Mouse (Mus musculus) brain, embryonic 18.5 days (tissue): ENCODE measurements at regions not wholly inside any gene's neighbourhood (a gene's known extent, or its start where the extent isn't known, plus 50 kb on each side); places are given as distances from the start of the nearest gene placed in this dataset.
"Not testable (repeated sequence)": the region's sequence is repeated elsewhere in the genome, so short reads cannot be mapped to it uniquely, and the experiment has no call there.

Experiments used
- DNase-seq: peaks from one replicate; pipeline ENCODE4 v3.0.0-alpha.2; 2012; ENCODE audit warnings: low read depth, low spot score

DNA sequence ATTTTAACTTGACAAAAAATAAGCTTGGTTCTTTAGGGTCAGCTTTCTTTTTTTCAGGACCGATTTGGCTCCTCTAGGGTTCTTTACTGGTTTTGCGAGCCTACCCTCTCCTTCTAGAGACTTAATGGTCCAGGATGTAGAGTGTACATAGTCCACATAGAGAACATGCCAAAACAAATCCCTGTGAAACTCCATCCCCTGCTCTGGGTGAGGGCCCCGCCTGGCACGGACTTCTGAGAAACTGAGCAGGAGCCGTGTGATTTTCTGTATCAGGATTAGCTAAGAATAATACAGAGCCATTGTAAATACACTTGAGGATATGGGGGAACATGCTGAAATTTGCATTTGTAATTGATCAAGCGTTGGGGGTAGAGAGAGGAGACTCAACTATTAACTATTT, 118.2 kb upstream of the Teddm2 start:
- no peak for DNase-seq

DNA sequence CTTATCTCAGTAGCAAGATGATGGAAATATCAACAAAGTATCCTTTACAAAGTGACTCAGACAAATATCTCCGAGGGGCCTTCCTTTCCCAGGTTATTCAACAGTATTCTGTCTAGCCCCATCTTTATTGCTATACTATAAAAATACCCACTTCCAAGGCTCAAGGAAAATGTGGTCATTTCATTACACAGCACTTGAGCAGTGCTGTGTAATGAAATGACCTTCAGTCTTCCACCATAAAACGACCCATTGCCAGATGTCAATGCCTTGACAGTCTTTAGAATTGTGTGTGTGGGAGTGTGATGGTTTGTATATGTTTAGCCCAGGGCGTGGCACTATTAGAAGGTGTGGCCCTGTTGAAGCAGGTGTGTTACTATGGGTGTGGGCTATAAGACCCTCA, 124.3 kb upstream of the Teddm2 start:
- no peak for DNase-seq

DNA sequence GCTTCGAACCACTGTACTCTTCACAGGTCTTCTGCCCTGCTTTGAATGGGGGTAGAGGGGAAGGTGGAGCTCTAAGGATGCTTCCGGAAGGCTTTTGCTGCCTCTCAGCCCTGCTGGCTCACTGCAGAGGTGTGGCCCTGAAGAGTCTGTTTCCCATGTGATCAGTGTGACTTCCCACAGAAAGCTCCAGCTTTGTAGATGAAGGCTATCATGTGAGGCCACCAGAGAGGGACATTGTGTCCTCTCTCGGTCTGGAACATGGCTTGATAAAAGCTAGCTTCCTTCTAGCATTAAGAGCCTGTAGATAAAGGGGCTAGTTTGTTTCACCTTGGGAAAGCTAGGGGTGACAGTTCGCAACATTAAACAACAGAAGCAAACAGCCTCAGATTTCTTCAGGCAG, 127.3 kb upstream of the Teddm2 start:
- DNase-seq: no peak

DNA sequence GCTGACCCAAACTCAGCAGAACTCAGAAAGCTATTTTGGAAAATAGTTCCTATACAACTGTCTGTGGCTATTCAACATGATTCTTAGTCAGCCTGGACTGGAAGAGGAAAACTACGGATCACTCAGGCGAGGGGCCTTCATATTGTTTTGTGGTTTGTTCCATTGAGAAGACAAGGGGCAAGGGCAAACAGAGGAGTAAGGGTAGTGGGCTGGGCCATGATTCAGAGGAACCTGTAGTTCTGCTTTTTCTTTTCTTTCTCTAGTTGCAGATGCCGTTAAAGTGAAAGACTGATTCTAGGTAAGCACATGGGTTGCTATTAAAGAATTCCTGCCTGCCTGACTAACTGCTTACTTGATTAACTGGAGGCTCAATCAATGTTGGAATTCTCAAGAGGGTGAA, 129.8 kb upstream of the Teddm2 start:
- no peak for DNase-seq

DNA sequence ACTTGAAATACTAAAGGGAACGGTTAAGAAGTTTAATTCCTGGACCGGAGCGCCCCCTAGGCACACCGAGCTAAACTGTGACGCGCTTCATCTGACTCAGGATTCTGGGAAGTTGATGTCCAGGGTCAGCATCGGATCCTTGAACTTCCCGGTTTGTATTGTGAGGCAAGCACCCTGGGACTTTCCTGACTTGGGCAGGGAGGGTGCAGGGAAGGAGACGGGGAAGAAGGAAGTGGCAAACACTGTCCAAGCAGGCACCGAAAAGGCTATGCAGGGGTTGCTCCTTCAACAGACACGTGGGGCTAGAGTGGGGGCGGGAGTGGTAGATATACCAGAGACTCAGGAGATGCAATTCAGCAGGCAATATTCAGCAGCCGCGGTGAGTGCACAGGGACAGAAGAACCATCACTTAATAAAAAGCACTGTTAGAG, 132.7 kb upstream of the Teddm2 start:
- DNase-seq: no peak

DNA sequence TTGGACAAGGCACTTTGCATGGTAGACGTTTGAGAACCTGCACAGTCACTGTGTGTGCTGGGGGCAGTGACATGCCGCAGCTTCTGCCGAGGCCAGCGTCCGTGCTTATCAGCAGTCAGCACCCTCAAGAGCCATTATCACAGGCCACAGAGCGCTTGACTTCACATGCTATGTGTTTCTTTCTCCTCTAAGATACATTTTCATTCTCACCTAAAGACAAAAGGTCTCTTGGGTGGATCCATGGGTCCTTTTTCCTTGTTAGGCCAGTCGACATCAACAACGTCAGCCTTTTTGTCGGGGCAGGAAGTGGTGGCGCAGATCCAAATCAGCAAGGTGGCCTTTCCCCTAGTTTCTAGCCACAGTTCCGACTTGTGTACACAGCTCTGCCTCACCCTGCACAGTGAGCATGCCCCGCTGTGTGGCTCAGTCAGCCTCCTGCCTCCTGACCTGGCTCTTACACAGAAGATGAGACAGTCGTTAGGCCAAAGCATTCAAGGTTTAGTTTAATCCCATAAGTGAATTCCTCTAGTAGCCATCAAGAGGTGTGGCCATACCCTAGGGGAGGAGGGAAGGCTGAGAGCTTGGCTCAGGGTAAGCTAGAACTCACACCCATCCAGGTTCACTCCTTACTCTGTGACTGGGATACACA, 134.1 kb upstream of the Teddm2 start:
- DNase-seq: no peak

DNA sequence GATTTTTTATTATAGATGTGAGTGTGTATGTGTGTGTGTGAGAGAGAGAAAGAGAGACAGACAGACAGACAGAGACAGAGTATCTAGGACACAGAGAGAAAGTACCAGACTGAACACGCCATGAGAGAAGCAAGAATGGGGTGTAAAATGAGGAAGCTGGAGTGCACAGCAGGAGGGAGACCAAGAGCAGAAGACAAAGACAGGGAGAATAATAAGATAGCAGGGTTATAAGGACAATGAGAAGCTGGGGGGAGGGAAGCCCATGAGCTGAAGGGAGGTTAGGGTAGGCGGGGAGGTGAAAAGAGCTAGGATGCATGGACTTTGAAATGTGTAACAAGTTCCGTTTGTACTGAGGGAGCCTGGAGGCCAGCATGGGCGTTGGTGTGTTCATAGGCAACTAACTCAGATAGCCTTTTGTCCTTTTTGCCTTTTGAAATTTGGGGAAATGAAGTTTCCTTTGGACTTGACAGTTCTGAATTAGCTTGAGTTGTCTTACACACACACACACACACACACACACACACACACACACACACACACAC, 136.8 kb upstream of the Teddm2 start:
- DNase-seq: no peak

DNA sequence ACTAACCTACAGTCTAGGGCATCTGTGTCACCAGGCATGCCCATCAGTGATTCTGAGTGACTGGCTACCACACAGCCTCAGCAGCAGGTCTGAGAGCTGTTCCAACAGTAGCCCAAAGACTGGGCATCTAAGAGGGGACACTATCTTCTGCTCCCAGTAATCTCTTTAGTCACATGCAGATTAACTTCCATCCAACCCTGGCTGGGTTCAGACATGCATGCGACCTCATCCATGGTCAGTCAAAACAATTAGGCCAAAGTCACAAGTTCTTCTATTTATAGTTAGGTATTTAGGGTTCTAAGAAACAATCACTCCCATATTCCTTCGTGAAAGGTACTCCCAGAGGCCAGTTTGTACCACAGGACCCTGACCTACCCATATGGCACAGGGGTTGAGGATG, 138.2 kb upstream of the Teddm2 start:
- DNase-seq: no peak

DNA sequence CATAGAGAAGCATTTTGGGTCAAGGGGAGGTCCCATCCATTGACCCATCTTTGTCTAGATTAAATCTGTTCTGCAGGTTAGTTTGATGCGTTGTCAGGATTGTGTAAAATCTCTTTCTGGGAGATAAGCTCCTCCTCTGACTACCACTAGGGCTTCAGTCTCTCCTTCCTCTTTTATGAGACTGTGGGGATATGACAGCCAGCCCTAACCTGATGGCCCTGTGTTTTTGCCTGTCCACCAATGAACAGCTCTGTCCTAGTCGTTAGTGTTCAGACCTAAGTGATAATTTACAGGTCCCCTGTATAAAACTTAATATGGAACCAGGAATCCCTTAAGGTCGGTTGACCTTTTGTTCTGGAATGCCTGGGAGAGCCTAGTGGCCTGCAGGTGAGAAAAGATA, 140.9 kb upstream of the Teddm2 start:
- no peak for DNase-seq

DNA sequence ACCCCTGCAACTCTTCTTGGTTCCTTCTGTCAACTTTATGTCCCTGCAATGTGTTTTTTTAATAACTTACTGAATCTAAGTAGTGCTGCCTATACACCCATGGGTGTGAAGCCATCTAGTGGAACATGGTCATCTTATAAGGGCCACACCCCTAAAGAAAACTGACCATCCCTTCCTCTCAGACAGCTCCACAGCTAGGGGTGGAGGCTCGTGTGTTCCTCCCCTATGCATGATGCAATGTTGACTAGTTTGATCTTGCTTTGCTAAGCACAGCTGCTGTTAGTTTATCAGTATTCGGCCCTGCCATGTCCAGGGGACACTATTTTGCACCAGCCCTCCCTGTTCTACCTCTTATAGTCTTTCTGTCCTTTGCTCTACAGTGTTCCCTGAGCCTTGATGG, 142.9 kb upstream of the Teddm2 start:
- no peak for DNase-seq

DNA sequence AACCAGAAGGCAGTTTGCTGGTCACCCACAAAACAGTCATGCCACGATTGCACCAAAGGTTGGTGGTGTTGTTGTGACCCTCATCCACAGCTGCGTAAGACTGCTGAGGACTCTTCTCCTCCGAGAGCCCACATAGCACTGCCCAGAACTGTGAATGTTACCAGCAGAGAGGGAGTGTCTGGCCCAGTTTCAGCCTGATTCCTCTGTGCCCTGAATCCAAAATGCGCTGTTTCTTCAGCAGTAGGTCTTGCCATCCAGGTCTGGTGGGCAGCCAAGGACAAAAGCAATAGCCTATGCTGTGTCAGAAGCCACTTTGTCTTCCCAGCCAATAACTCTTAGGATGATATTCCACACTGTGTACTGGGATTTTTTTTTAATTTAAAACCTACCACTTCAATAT, 144.7 kb upstream of the Teddm2 start:
- DNase-seq: no peak

DNA sequence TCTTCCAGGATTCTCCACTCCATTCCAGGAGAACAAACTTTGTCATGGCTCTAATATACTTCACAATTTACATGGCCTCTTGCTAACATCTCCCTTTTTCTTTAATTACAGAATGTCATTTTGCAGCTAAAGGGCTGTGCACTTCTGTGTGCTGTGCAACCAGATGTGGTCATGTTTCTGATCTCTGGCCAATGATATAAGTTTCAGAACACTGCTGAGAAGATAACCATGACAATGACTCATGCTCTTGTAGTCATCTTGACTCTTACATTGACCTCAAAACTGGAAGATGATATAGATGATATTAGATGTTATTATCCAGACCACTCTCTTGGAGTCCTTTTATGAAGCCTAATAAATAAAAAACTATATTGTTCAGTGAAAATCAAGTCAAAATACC, 145.9 kb upstream of the Teddm2 start:
- DNase-seq: no peak

DNA sequence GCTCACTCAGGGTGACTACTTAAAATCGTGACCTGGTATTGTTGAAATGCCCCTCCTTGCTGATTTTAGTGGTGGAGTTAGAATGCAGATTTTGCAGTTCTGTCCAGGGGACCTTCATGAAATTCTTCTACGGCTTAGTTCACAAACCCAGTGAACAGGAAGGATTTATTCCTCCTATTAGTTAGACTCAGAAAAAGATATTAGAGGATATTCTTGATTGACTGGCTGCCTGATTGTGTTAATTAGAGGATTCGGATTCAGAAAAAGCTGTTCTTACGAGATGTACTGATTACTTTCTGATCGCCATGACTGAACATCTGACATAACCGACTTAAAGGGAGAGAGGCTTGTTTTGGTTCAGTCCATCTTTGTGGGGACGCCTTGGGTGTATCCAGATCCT, 147.3 kb upstream of the Zfp648 start:
- DNase-seq: no peak

DNA sequence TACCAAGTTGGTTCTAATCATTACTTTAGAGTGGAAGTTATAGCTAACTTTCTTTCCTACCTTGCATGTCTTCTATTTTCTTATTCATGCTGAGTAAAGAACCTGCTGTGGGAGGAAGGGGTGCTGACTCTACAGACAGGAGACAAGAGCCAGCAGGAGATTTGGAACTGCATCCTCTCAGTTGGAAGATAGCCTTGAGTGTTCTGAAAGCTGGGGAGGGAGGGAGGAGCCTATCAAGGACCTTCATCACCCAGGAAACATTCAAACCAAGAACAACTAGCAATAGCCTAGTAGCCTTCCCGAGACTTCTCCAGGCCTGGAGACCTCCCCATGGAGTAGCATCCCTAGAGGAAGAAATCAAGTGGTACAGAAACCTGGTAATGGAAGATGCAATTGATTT, 146.1 kb upstream of the Zfp648 start:
- DNase-seq: no peak

DNA sequence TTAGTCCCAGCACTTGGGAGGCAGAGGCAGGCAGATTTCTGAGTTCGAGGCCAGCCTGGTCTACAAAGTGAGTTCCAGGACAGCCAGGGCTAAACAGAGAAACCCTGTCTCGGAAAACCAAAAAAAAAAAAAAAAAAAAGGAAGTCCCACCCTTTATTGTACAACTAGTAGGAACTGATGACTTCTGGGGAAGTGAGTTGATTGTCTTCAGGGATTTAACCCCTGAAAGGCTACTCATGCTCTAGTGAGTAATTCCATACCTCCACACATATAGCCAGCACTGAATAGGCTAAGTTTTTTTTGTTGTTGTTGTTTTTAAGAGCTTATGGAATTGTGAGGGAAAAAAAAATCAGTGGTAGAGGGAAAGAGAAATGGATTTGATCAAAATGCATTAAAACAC, 139.6 kb upstream of the Zfp648 start:
- not testable (repeated sequence) for DNase-seq

DNA sequence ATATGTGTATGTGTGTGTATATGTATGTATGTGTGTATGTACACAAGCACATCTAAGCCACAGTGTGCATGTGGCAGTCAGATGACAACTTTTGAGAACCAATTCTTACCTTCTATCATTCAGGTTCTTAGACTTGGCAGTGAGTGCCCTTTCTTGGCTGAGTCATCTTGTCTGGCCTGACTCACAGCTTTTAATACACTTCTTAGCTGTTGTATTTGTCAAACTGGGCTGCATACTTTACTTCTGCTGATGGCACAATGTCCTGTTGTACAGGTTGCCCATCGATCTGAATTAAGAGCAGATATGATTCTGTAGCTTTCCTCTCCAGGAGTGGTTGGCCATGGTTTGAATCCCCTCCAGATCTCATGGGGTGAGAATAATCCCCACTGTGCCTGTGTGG, 139.1 kb upstream of the Zfp648 start:
- no peak for DNase-seq

DNA sequence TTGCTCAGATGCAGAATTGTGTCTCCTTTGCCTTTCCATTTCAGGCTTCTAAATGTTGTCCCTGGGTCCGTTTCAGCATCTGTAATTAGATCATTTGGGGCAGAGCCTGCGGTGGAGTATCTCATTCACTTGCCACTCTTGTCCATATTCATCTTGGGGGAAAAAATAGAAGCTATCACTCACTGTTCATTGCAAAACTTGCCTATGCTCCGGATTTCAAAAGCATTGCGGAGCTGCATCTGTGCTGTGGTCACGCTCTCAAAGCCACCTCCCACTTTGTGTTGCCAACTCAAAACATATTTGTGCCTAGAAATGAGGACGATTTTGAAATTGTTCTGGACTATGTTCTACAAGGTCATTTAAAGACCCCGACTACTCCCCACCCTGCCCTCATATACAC, 138.3 kb upstream of the Zfp648 start:
- no peak for DNase-seq

DNA sequence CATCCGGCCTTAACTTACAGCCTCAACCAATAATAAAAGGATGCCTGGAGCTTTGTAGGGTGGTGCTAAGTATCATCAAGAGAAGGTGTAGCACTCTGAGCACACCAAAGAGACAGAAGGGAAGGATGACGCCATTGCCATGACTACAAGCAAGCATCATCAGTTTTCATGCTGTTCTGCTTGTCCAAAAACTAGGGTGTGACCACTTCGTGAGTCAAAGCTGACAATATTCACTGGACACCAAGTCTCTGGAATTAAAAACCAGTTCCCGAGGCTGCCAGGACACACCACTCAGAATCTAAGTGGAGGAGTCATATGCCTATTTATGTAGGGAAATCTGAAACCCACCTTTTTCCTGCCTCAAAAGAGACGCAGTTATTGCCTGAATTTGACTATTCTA, 136.4 kb upstream of the Zfp648 start:
- DNase-seq: no peak

DNA sequence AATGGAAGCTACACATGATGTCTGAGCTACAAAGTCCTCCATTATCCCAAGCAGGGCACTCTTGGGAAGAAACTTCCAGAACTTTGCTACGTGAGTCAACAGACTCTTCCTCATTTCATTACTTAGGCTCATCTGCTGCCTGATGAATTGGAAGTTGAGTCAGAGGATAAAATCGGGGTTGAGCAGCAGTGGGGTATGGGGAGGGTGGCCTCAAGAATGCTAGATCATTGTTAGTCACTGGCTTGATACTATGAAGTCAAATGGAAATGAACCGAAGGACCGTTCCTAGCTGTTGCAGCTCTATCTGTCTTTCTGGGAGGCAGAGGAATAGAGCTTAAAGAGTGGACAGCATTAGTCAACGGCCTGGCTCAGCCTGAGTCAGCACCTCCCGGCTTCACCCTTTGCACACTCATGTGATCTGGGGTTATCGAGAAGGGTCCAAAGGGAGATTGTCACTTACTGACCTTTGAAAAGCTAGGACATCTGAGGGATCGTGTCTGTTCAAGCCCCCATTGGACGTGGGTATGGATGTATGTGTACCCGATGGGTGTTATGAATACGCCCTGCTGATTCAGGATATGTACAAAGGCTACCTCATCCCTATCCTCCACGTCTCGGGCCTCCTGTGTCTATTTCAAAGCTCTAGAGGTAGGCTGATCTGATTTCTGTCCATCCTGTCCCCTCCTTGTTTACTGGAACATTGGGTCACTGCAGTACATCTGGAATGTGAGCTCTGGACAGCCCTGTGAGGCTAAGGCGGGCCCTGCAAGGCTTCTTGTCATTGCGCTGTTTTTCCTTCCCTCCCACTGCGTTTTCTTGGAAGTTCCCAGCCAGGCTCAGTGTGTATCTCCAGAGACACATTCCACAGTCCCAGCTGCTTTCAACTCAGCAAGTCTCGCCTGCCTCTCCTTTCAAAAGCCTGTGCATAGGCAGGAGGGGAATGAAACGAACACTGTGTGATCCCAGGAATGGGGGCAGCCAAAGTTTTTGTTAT, 135.4 kb upstream of the Zfp648 start:
- no peak for DNase-seq

DNA sequence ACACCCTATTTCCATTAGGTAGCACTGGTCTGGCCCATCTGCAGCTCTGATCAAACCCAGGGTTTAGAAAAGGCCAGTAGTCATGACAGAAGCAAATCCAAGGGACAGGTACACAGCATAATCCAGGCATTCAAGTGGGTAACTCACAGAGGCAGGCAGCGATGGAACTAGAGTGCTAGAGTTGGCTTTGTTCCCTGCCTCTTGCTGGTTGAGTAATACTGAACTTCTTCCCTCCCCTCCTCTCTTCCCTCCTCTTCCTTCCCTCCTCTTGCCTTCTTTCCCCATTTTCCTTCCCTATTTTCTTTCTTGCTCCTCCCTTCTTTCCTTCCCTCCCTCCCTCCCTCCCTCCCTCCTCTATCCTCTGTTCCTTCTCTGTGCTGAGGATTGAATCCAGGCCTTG, 133.1 kb upstream of the Zfp648 start:
- no peak for DNase-seq

DNA sequence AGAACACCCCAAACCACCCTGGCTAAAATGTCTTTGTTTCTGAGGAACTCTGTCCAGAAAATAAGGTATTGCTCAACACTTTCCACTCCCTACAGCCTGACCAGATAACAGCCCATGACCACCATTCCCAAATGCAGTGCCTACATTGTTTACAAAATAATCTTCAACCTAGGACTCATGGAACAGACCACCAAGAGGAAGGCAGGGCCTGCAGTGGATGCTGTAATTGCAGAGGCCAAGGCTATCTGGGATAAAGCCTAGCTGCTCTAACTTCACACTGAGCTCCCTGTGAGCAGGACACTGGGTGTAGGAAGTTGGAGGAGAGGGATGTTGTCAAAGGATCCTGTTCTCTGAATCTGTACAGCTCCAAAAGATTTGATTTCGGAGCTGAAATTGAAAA, 126.7 kb upstream of the Zfp648 start:
- no peak for DNase-seq

DNA sequence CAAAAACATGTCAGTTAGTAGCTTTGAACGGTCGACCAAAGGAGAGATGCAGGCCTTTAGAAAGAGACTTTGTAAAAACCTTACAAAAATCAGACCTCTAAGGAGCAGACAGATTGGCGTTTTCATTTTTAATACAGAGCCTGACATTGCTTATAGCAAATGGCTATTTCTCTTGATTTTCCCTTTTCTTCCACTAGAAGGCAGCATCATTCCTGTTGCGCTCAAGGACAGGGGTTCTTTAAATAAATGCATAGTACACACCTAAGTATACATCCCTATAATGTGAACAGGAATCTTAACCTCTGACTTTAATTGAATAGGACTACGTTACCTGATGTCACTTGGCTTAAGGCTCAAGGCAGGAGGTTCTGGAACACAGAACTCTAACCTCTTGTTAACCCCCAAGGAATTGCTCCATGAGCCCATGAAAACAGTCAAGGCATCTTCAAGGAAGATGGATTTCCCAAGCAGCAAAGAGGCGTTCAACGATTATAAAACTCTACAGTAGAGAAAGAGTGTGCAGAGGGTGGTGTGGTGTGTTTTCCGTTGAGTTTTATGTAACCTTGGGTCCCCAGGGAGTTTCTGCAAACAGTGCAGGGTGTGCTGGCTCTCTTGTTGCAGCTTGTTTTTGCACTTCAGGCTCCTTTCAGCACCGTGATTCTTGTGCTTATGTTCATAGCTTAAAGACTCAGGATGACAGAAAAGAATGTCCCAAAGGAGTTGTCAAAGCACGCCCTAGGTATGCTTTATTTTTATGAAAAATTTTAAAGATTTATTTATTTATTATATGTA, 124.1 kb upstream of the Zfp648 start:
- DNase-seq: no peak
